Mouse (Mus musculus) mature B cell (primary cell): ENCODE measurements around the gene Cstad.

Experiments used
- in situ Hi-C: fragments of 300-500 bp; cut with MboI; formaldehyde crosslinking; loops from 2 replicates; pipeline ENCODE4 v1.14.3; 2019

The Cstad gene

GRCm38 (mm10) chr2:30594641-30595379, at the start of gene Cstad:
Cstad (plus strand) TSS chr2:30595040.
- in situ Hi-C loops: no loop called here

GRCm38 (mm10) chr2:30545706-30546105, 49.1 kb upstream of the Cstad start:
- in situ Hi-C loops: no loop called here

GRCm38 (mm10) chr2:30546219-30546618, 48.6 kb upstream of the Cstad start:
- in situ Hi-C loops: no loop called here

- in situ Hi-C loops: no loop called here
Measured at GRCm38 (mm10) chr2:30547455-30548217, 47.2 kb upstream of the Cstad start.

- in situ Hi-C loops: no loop called here
Measured at GRCm38 (mm10) chr2:30551579-30551978, 43.3 kb upstream of the Cstad start.

- in situ Hi-C loops: no loop called here
Measured at GRCm38 (mm10) chr2:30553851-30554540, 40.8 kb upstream of the Cstad start.

- in situ Hi-C loops: no loop called here
Measured at GRCm38 (mm10) chr2:30555257-30555656, 39.6 kb upstream of the Cstad start.

- in situ Hi-C loops: no loop called here
Measured at GRCm38 (mm10) chr2:30556495-30556894, 38.3 kb upstream of the Cstad start.

- in situ Hi-C loops: no loop called here
Measured at GRCm38 (mm10) chr2:30559552-30559951, 35.3 kb upstream of the Cstad start.

- in situ Hi-C loops: no loop called here
Measured at GRCm38 (mm10) chr2:30562553-30562952, 32.3 kb upstream of the Cstad start.

- in situ Hi-C loops: no loop called here
Measured at GRCm38 (mm10) chr2:30571647-30572046, 23.2 kb upstream of the Cstad start.

- in situ Hi-C loops: no loop called here
Measured at GRCm38 (mm10) chr2:30573522-30573921, 21.3 kb upstream of the Cstad start.

GRCm38 (mm10) chr2:30577010-30577409, 17.8 kb upstream of the Cstad start:
- in situ Hi-C loops: no loop called here

GRCm38 (mm10) chr2:30578006-30578405, 16.8 kb upstream of the Cstad start:
- in situ Hi-C loops: no loop called here

- in situ Hi-C loops: no loop called here
Measured at GRCm38 (mm10) chr2:30587161-30587560, 7.7 kb upstream of the Cstad start.

GRCm38 (mm10) chr2:30587671-30588070, 7.2 kb upstream of the Cstad start:
- in situ Hi-C loops: no loop called here

- in situ Hi-C loops: no loop called here
Measured at GRCm38 (mm10) chr2:30588985-30589511, 5.8 kb upstream of the Cstad start.

- in situ Hi-C loops: no loop called here
Measured at GRCm38 (mm10) chr2:30589781-30590180, 5.1 kb upstream of the Cstad start.

- in situ Hi-C loops: no loop called here
Measured at GRCm38 (mm10) chr2:30590909-30591308, 3.9 kb upstream of the Cstad start.

- in situ Hi-C loops: no loop called here
Measured at GRCm38 (mm10) chr2:30592391-30592790, 2.4 kb upstream of the Cstad start.

- in situ Hi-C loops: no loop called here
Measured at GRCm38 (mm10) chr2:30592951-30593350, 1.9 kb upstream of the Cstad start.

GRCm38 (mm10) chr2:30593636-30594310, 1.1 kb upstream of the Cstad start:
- in situ Hi-C loops: no loop called here
